Mouse (Mus musculus): ENCODE measurements around the gene Gse1. TPM values are rescaled to one million over a fixed set of nuclear protein-coding genes. Genes with fewer than 3 reads are reported as not detected.

Gene Gse1
- polyA plus RNA-seq, 1 experiment = 55.9 TPM

DNA sequence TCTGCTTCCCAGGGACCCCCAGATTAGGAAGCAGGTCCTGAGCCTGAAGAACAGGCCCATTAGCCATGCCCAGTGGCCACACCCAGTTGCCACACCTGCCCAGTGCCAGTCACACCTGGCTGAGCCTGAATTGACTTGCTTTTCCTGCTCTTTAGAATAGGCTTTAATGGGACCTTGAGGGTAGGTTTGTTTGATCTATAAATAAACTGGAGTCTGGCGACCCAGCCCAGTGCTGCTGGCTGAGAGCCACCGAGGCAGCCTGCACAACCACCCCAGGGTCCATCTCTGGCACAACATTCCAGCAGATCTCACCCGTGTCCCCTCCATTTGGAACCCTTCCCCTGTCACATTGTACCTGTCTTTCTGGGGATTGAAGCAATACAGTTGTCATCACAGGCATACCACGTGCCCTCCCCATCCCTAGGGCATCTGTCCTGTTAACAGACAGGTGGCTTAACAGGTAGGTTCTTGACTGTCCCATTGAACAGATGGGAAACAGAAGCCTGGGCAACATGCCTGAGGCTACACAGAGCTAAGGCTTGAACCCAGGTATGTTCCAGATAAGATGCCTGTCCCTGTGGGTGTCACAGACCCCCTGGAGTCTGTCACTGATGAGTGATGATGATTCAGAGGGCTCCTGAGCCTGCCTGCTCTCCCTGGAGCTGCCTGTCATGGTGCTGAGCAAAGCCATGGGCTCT lies 214.2 kb downstream of the Gse1 start:
- Histone ChIP-seq H3K4me1 (ENCODE audit: control insufficient read depth, insufficient read depth, insufficient read length, low read length) (peaks cover 47% of the 10 kb centered on the region), H3K4me3 (ENCODE audit: low read depth, low read length) (no peak overlapping the region), H3K27ac (ENCODE audit: insufficient read depth, low read depth, low read length) (peak overlapping the region; percentile 84), H3K36me3 (ENCODE audit: control insufficient read depth, insufficient read depth, low read length) (no peaks in the 10 kb centered on the region), H3K27me3 (ENCODE audit: control insufficient read depth, insufficient read depth, low read length) (no peaks in the 10 kb centered on the region)
- TF ChIP-seq POLR2A (IDR thresholded peaks at IDR 0.05; ENCODE audit: low read depth, low read length) (no peak), CTCF (IDR thresholded peaks at IDR 0.05; ENCODE audit: extremely low read depth, insufficient read length, insufficient replicate concordance, low read depth, low read length) (no peak)
- 12% methylated on average over 4 of the region's 4 CpGs for WGBS

DNA sequence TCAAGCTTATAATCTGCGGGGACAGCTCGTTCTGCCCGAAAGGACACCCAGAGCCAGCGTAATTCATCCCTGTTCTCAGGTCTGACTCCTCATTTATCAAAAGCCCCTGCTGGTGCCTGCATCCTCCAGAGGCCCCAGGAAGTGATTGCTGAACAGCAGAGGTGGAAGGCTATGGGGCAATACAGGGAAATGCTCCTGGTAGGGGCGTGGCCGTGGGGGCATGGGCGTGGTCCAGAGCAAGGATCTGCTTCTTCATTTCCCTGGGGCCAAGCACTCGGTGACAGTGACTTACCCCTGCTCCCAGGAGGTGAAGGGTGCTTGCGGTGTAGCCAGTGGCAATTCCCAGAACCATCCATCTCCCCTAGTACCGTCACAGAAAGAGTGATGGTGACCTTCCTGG lies 217.0 kb downstream of the Gse1 start:
- peaks cover 49% of the 10 kb centered on the region for H3K4me1 ChIP-seq (ENCODE audit: control insufficient read depth, insufficient read depth, insufficient read length, low read length)
- no peak overlapping the region for H3K4me3 ChIP-seq (ENCODE audit: low read depth, low read length)
- 44% methylated on average over 10 of the region's 10 CpGs for WGBS
- H3K27me3 ChIP-seq (ENCODE audit: control insufficient read depth, insufficient read depth, low read length) = no peaks in the 10 kb centered on the region
- no peaks in the 10 kb centered on the region for H3K36me3 ChIP-seq (ENCODE audit: control insufficient read depth, insufficient read depth, low read length)
- no peak for TF ChIP-seq CTCF (IDR thresholded peaks at IDR 0.05; ENCODE audit: extremely low read depth, insufficient read length, insufficient replicate concordance, low read depth, low read length)
- no peak for TF ChIP-seq POLR2A (IDR thresholded peaks at IDR 0.05; ENCODE audit: low read depth, low read length)
- H3K27ac ChIP-seq (ENCODE audit: insufficient read depth, low read depth, low read length) = peak overlapping the region; percentile 29; the same call in 1 of the 2 replicates

DNA sequence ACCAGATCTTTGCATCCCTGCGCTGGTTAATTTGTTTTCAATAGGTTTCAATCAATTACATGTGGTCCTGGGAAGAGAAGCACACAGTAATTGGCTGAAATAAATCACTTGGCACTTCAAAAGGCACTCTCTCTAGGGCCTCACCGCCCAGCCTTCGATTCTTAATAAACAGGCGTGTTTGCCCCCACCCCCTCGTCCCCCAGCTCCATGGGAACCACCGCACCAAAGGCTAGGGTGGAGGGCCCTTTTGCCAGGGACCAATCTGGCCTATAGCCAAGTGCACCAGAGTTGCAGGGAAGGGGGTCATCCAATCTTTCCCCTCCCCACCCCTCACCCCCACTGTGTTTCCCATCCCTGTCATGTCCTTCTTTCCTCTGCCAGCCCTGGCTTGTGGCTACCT lies 219.9 kb downstream of the Gse1 start:
- no peak for TF ChIP-seq POLR2A (IDR thresholded peaks at IDR 0.05; ENCODE audit: low read depth, low read length)
- TF ChIP-seq CTCF (IDR thresholded peaks at IDR 0.05; ENCODE audit: extremely low read depth, insufficient read length, insufficient replicate concordance, low read depth, low read length) = no peak
- 88% methylated on average over 6 of the region's 6 CpGs for WGBS
- no peaks in the 10 kb centered on the region for H3K36me3 ChIP-seq (ENCODE audit: control insufficient read depth, insufficient read depth, low read length)
- H3K27me3 ChIP-seq (ENCODE audit: control insufficient read depth, insufficient read depth, low read length) = no peaks in the 10 kb centered on the region
- no peak overlapping the region for H3K4me3 ChIP-seq (ENCODE audit: low read depth, low read length)
- peaks cover 28% of the 10 kb centered on the region for H3K4me1 ChIP-seq (ENCODE audit: control insufficient read depth, insufficient read depth, insufficient read length, low read length)
- H3K27ac ChIP-seq (ENCODE audit: insufficient read depth, low read depth, low read length) = no peak overlapping the region

DNA sequence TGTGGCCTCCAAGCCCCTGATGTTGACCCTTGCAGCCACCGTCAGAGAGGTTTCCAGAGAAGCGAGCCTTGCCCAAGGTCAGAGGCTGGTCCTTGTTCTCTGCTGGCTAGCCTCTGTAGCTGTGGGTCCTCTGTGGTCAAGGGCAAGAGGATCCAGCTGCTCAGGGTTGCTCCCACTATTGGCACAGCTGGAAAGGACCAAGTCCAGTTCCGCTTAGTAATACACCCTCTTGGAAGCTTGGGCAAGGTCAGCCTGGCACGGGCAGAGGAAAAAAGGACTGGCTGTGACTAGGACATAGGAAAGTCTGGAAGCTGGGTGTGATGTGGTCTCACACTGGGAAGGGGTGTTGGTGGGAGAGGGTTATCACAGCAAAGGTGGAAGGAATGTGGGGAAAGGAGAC lies 220.9 kb downstream of the Gse1 start:
- H3K27me3 ChIP-seq (ENCODE audit: control insufficient read depth, insufficient read depth, low read length) = no peaks in the 10 kb centered on the region
- H3K4me3 ChIP-seq (ENCODE audit: low read depth, low read length) = no peak overlapping the region
- peaks cover 36% of the 10 kb centered on the region for H3K4me1 ChIP-seq (ENCODE audit: control insufficient read depth, insufficient read depth, insufficient read length, low read length)
- H3K36me3 ChIP-seq (ENCODE audit: control insufficient read depth, insufficient read depth, low read length) = no peaks in the 10 kb centered on the region
- TF ChIP-seq POLR2A (IDR thresholded peaks at IDR 0.05; ENCODE audit: low read depth, low read length) (no peak; the same call in 1 of the 2 replicates), CTCF (IDR thresholded peaks at IDR 0.05; ENCODE audit: extremely low read depth, insufficient read length, insufficient replicate concordance, low read depth, low read length) (no peak)
- peak overlapping the region; percentile 18; the same call in 1 of the 2 replicates for H3K27ac ChIP-seq (ENCODE audit: insufficient read depth, low read depth, low read length)
- WGBS = 52% methylated on average over 4 of the region's 4 CpGs

DNA sequence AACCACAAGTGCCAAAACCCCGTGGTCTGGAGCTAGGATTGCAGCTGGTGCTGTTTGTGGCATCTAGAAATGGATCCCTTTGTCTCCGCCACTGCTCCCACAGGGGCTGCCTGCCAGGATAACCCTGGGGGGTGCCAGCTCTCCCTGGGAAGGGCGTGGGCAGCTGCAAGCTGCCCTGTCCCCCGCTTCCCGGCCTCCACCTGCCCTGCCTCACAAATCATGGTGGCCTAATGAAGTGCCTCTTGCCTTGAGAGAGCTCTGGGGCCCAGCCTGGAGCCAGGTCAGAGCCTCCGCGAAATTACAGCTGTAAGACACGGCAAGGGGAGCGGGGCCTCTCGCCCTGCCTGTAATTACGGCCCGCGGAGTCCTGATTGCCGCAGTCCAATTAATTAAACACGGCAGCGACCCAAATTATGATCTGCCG lies 221.4 kb downstream of the Gse1 start:
- peak overlapping the region; percentile 18; the same call in 1 of the 2 replicates for H3K27ac ChIP-seq (ENCODE audit: insufficient read depth, low read depth, low read length)
- no peaks in the 10 kb centered on the region for H3K27me3 ChIP-seq (ENCODE audit: control insufficient read depth, insufficient read depth, low read length)
- TF ChIP-seq CTCF (IDR thresholded peaks at IDR 0.05; ENCODE audit: extremely low read depth, insufficient read length, insufficient replicate concordance, low read depth, low read length) (no peak), POLR2A (IDR thresholded peaks at IDR 0.05; ENCODE audit: low read depth, low read length) (no peak)
- 25% methylated on average over 17 of the region's 17 CpGs for WGBS
- H3K36me3 ChIP-seq (ENCODE audit: control insufficient read depth, insufficient read depth, low read length) = no peaks in the 10 kb centered on the region
- H3K4me1 ChIP-seq (ENCODE audit: control insufficient read depth, insufficient read depth, insufficient read length, low read length) = peaks cover 38% of the 10 kb centered on the region
- no peak overlapping the region for H3K4me3 ChIP-seq (ENCODE audit: low read depth, low read length)

DNA sequence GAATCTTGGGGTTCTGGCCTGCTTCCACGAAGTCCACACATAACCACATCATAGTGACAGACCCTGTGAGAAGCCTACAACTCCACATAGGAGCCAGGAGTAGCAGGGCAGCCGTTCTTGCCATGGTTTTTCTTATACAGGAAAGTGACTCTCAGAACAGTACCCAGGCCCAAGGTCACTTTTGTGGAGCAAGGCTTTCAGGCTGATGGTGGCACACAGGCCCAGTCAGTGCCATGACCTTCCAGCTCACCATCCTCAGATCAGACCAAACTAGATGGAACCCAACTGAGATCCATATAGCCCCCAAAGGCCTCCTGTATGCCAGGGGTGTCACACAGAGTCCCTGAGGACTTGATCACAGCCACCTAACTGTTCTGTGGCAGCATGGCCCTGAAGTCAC lies 223.9 kb downstream of the Gse1 start:
- Histone ChIP-seq H3K36me3 (ENCODE audit: control insufficient read depth, insufficient read depth, low read length) (no peaks in the 10 kb centered on the region), H3K27ac (ENCODE audit: insufficient read depth, low read depth, low read length) (no peak overlapping the region), H3K27me3 (ENCODE audit: control insufficient read depth, insufficient read depth, low read length) (no peaks in the 10 kb centered on the region), H3K4me3 (ENCODE audit: low read depth, low read length) (no peak overlapping the region), H3K4me1 (ENCODE audit: control insufficient read depth, insufficient read depth, insufficient read length, low read length) (peaks cover 45% of the 10 kb centered on the region)
- WGBS = 86% methylated on average over 2 of the region's 2 CpGs
- no peak for TF ChIP-seq POLR2A (IDR thresholded peaks at IDR 0.05; ENCODE audit: low read depth, low read length)
- TF ChIP-seq CTCF (IDR thresholded peaks at IDR 0.05; ENCODE audit: extremely low read depth, insufficient read length, insufficient replicate concordance, low read depth, low read length) = no peak

DNA sequence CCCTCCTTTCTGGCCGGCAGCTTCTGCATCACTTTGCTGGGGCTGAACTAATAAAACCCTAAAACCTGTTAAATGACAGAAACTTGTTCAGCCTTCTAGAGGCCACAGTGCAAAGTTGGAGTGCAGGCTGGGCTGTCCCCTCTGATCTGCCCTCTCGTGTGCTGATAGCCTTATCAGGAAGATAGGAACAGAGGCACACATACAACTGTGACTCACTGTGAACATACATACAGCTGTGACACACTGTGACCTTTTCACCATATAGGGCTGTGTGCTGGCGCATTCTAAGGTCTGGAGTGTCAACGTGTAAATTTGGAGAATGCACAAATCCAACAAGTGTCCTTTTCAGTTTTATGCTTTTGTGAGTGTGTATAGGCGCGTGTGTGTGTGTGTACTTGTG lies 226.1 kb downstream of the Gse1 start:
- Histone ChIP-seq H3K36me3 (ENCODE audit: control insufficient read depth, insufficient read depth, low read length) (no peaks in the 10 kb centered on the region), H3K4me1 (ENCODE audit: control insufficient read depth, insufficient read depth, insufficient read length, low read length) (peaks cover 39% of the 10 kb centered on the region), H3K27ac (ENCODE audit: insufficient read depth, low read depth, low read length) (peak overlapping the region; percentile 65; the same call in 1 of the 2 replicates), H3K4me3 (ENCODE audit: low read depth, low read length) (no peak overlapping the region), H3K27me3 (ENCODE audit: control insufficient read depth, insufficient read depth, low read length) (no peaks in the 10 kb centered on the region)
- WGBS = 20% methylated on average over 6 of the region's 6 CpGs
- TF ChIP-seq CTCF (IDR thresholded peaks at IDR 0.05; ENCODE audit: extremely low read depth, insufficient read length, insufficient replicate concordance, low read depth, low read length) = no peak
- TF ChIP-seq POLR2A (IDR thresholded peaks at IDR 0.05; ENCODE audit: low read depth, low read length) = no peak
